Mouse (Mus musculus): ENCODE measurements around the gene Tmsb4x. TPM values are rescaled to one million over a fixed set of nuclear protein-coding genes. Genes with fewer than 3 reads are reported as not detected.

Gene Tmsb4x
- 12,467 and 14,564 TPM in 2 replicates for polyA plus RNA-seq (2012; ENCODE audit: insufficient read depth, insufficient read length, missing spikeins)

- H3K4me3 ChIP-seq (ENCODE audit: insufficient read depth, low read length): peak within 1 kb of the TSS; percentile 79
- peaks cover 22% of the 10 kb centered on the region for H3K4me1 ChIP-seq (ENCODE audit: control insufficient read depth, insufficient read depth, low read length)
- TF ChIP-seq CTCF (IDR thresholded peaks at IDR 0.05; ENCODE audit: low read depth, low read length) (no peak), POLR2A (IDR thresholded peaks at IDR 0.05; ENCODE audit: borderline replicate concordance, low read depth, low read length) (peak; percentile 94)
- H3K27ac ChIP-seq (ENCODE audit: insufficient read depth, low read depth, low read length): peak within 1 kb of the TSS; percentile 99
Observed at GRCm38 (mm10) chrX:167208978-167209754, at the start of gene Tmsb4x. TSS of gene Tmsb4x (minus strand) at chrX:167209315.

- Histone ChIP-seq H3K4me3 (ENCODE audit: insufficient read depth, low read length) (no peak overlapping the region), H3K4me1 (ENCODE audit: control insufficient read depth, insufficient read depth, low read length) (no peaks in the 10 kb centered on the region), H3K27ac (ENCODE audit: insufficient read depth, low read depth, low read length) (no peak overlapping the region)
- TF ChIP-seq CTCF (IDR thresholded peaks at IDR 0.05; ENCODE audit: low read depth, low read length) (no peak), POLR2A (IDR thresholded peaks at IDR 0.05; ENCODE audit: borderline replicate concordance, low read depth, low read length) (no peak)
Observed at GRCm38 (mm10) chrX:167241736-167242135, 32.6 kb upstream of the Tmsb4x start.

GRCm38 (mm10) chrX:167239293-167239921, 30.3 kb upstream of the Tmsb4x start:
- Histone ChIP-seq H3K27ac (ENCODE audit: insufficient read depth, low read depth, low read length) (no peak overlapping the region), H3K4me3 (ENCODE audit: insufficient read depth, low read length) (no peak overlapping the region), H3K4me1 (ENCODE audit: control insufficient read depth, insufficient read depth, low read length) (no peaks in the 10 kb centered on the region)
- TF ChIP-seq CTCF (IDR thresholded peaks at IDR 0.05; ENCODE audit: low read depth, low read length): no peak
- TF ChIP-seq POLR2A (IDR thresholded peaks at IDR 0.05; ENCODE audit: borderline replicate concordance, low read depth, low read length): no peak

- Histone ChIP-seq H3K27ac (ENCODE audit: insufficient read depth, low read depth, low read length) (no peak overlapping the region), H3K4me3 (ENCODE audit: insufficient read depth, low read length) (no peak overlapping the region), H3K4me1 (ENCODE audit: control insufficient read depth, insufficient read depth, low read length) (peaks cover 22% of the 10 kb centered on the region)
- no peak for TF ChIP-seq POLR2A (IDR thresholded peaks at IDR 0.05; ENCODE audit: borderline replicate concordance, low read depth, low read length)
- TF ChIP-seq CTCF (IDR thresholded peaks at IDR 0.05; ENCODE audit: low read depth, low read length): peak; percentile 26; the same call in 1 of the 2 replicates
Observed at GRCm38 (mm10) chrX:167233104-167233687, 24.1 kb upstream of the Tmsb4x start.

GRCm38 (mm10) chrX:167231150-167231549, 22.0 kb upstream of the Tmsb4x start:
- TF ChIP-seq POLR2A (IDR thresholded peaks at IDR 0.05; ENCODE audit: borderline replicate concordance, low read depth, low read length): no peak
- no peak for TF ChIP-seq CTCF (IDR thresholded peaks at IDR 0.05; ENCODE audit: low read depth, low read length)
- peaks cover 37% of the 10 kb centered on the region for H3K4me1 ChIP-seq (ENCODE audit: control insufficient read depth, insufficient read depth, low read length)
- no peak overlapping the region for H3K4me3 ChIP-seq (ENCODE audit: insufficient read depth, low read length)
- peak overlapping the region; percentile 73 for H3K27ac ChIP-seq (ENCODE audit: insufficient read depth, low read depth, low read length)

- TF ChIP-seq CTCF (IDR thresholded peaks at IDR 0.05; ENCODE audit: low read depth, low read length): no peak
- no peak for TF ChIP-seq POLR2A (IDR thresholded peaks at IDR 0.05; ENCODE audit: borderline replicate concordance, low read depth, low read length)
- no peak overlapping the region for H3K4me3 ChIP-seq (ENCODE audit: insufficient read depth, low read length)
- H3K4me1 ChIP-seq (ENCODE audit: control insufficient read depth, insufficient read depth, low read length): peaks cover 47% of the 10 kb centered on the region
- peak overlapping the region; percentile 87 for H3K27ac ChIP-seq (ENCODE audit: insufficient read depth, low read depth, low read length)
Observed at GRCm38 (mm10) chrX:167229819-167230218, 20.7 kb upstream of the Tmsb4x start.

GRCm38 (mm10) chrX:167229206-167229605, 20.1 kb upstream of the Tmsb4x start:
- H3K27ac ChIP-seq (ENCODE audit: insufficient read depth, low read depth, low read length): peak overlapping the region; percentile 87
- H3K4me3 ChIP-seq (ENCODE audit: insufficient read depth, low read length): no peak overlapping the region
- peaks cover 47% of the 10 kb centered on the region for H3K4me1 ChIP-seq (ENCODE audit: control insufficient read depth, insufficient read depth, low read length)
- TF ChIP-seq POLR2A (IDR thresholded peaks at IDR 0.05; ENCODE audit: borderline replicate concordance, low read depth, low read length): no peak

GRCm38 (mm10) chrX:167227756-167228155, 18.6 kb upstream of the Tmsb4x start:
- Histone ChIP-seq H3K27ac (ENCODE audit: insufficient read depth, low read depth, low read length) (peak overlapping the region; percentile 94), H3K4me1 (ENCODE audit: control insufficient read depth, insufficient read depth, low read length) (peaks cover 47% of the 10 kb centered on the region), H3K4me3 (ENCODE audit: insufficient read depth, low read length) (no peak overlapping the region)
- TF ChIP-seq POLR2A (IDR thresholded peaks at IDR 0.05; ENCODE audit: borderline replicate concordance, low read depth, low read length): no peak
- TF ChIP-seq CTCF (IDR thresholded peaks at IDR 0.05; ENCODE audit: low read depth, low read length): no peak

GRCm38 (mm10) chrX:167227138-167227537, 18.0 kb upstream of the Tmsb4x start:
- Histone ChIP-seq H3K27ac (ENCODE audit: insufficient read depth, low read depth, low read length) (peak overlapping the region; percentile 94), H3K4me3 (ENCODE audit: insufficient read depth, low read length) (peak overlapping the region; percentile 24; the same call in 1 of the 2 replicates), H3K4me1 (ENCODE audit: control insufficient read depth, insufficient read depth, low read length) (peaks cover 46% of the 10 kb centered on the region)
- TF ChIP-seq CTCF (IDR thresholded peaks at IDR 0.05; ENCODE audit: low read depth, low read length): no peak
- no peak for TF ChIP-seq POLR2A (IDR thresholded peaks at IDR 0.05; ENCODE audit: borderline replicate concordance, low read depth, low read length)

All from bone marrow macrophage, adult 2 months (primary cell).